Mouse (Mus musculus) erythroblast, embryonic 14.5 days (primary cell): ENCODE results near the gene Cit.

Experiments used
- GATA1 ChIP-seq: IDR thresholded peaks from 2 replicates; pipeline ENCODE4 v1.6.1; 2012; ENCODE audit warnings: low read length, inconsistent platforms, mixed read lengths
- TAL1 ChIP-seq: IDR thresholded peaks from 3 replicates; pipeline ENCODE4 v1.6.1; 2012; ENCODE audit warnings: low read length, inconsistent platforms, mixed read lengths

GRCm38 (mm10) chr5:116023251-116023661 lies 178.2 kb downstream of the Cit start:
- TF ChIP-seq GATA1 (no peak), TAL1 (no peak)
